Mouse (Mus musculus): Measurements from ENCODE around the gene Sct.

GRCm38 (mm10) chr7:141276546-141276945 is 2.4 kb downstream of the Sct start, which contains the start of gene Cdhr5:
- TF ChIP-seq MAX (IDR thresholded peaks at IDR 0.05) (no peak), CTCF (IDR thresholded peaks at IDR 0.05; ENCODE audit: control insufficient read depth, insufficient read depth, insufficient read length) (no peak), MYOG (IDR thresholded peaks at IDR 0.05; ENCODE audit: control insufficient read depth, extremely low read depth, insufficient read length) (no peak), USF1 (IDR thresholded peaks at IDR 0.05; ENCODE audit: low read depth) (no peak), MYOD1 (IDR thresholded peaks at IDR 0.05; ENCODE audit: control insufficient read depth, insufficient read length, low read depth) (no peak)
